Mouse (Mus musculus): ENCODE results near the gene Adm.

DNA sequence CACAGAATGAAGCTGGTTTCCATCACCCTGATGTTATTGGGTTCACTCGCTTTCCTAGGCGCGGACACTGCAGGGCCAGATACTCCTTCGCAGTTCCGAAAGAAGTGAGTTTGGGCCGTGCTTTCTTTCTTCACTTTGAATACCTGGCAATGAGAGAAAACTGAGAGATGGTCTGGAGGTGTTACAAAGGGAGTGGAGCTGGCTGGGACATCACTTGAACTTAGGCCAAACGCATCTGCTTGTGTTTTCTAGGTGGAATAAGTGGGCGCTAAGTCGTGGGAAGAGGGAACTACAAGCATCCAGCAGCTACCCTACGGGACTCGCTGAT lies 776 bp downstream of the Adm start:
- no peak for TF ChIP-seq CTCF (IDR thresholded peaks at IDR 0.05; ENCODE audit: low read depth, low read length)
- TF ChIP-seq POLR2A (IDR thresholded peaks at IDR 0.05; ENCODE audit: extremely low read depth, insufficient read depth, low read length) = no peak
